Mouse (Mus musculus) brain, embryonic 14.5 days (tissue): ENCODE measurements at regions not wholly inside any gene's neighbourhood (a gene's known extent, or its start where the extent isn't known, plus 50 kb on each side); places are given as distances from the start of the nearest gene placed in this dataset.

Experiments
- CTCF ChIP-seq: fragments of 200-500 bp; IDR thresholded peaks from 2 replicates; pipeline ENCODE4 v1.5.1; 2012; ENCODE audit warnings: inconsistent platforms, mild to moderate bottlenecking, moderate library complexity, borderline replicate concordance; ENCODE audit not compliant: insufficient read depth, insufficient read length; ENCODE audit errors: extremely low read depth
- POLR2A ChIP-seq: fragments of 200-500 bp; IDR thresholded peaks from 2 replicates; pipeline ENCODE4 v1.6.1; 2012; ENCODE audit warnings: mild to moderate bottlenecking, inconsistent platforms, borderline replicate concordance; ENCODE audit not compliant: poor library complexity, insufficient read depth, insufficient read length, severe bottlenecking; ENCODE audit errors: extremely low read depth

- TF ChIP-seq CTCF (no peak), POLR2A (no peak)
Measured at GRCm38 (mm10) chr11:17442133-17442532, 184.8 kb downstream of the C1d start.
